Mouse (Mus musculus): ENCODE measurements around the gene Rasgef1b.

DNA sequence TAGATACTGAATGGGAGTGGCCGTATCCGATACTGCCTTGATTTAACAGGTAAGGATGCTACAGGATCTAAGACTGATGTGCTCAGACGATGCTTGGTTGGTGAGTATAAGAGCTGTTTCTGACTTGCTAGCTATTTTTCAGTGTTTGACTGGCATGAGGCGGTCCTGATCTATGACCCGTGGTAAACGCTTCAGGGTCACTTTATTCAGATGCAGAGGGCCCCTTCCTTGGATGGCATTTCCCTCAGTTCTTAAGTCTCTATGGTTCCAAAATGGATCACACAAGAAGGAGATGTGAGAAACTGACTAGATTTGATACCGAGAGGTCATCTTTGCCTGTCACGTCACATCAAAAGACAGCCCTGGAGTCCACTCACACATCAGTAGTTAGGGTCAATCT is 343.1 kb downstream of the Rasgef1b start:
- TF ChIP-seq POLR2A (IDR thresholded peaks at IDR 0.05; ENCODE audit: borderline replicate concordance, control insufficient read depth, low read depth, low read length) (no peak), CTCF (IDR thresholded peaks at IDR 0.05; ENCODE audit: control insufficient read depth, insufficient read depth, low read length) (no peak)
